Mouse (Mus musculus) heart, postnatal 0 days (tissue): ENCODE results near the gene 1700042G07Rik. TPM values are rescaled to one million over a fixed set of nuclear protein-coding genes. Genes with fewer than 3 reads are reported as not detected.
A peak's percentile ranks its signal among the peaks of the same experiment; 100 is the strongest.

ENCODE experiments used
- ATAC-seq: fragments of 200-750 bp; cut with Nextera tagmentation; 2 replicates; pipeline ENCODE4 v1.8.0; 2017; ENCODE audit warnings: low read depth, moderate number of reproducible peaks, moderate library complexity; ENCODE audit not compliant: insufficient read depth
- DNase-seq: peaks from one replicate; pipeline ENCODE4 v3.0.0-alpha.2; 2016; ENCODE audit warnings: low spot score
- H3K27ac ChIP-seq: fragments of 300-500 bp; sonication (generic); 2 replicates; pipeline ENCODE4 v1.5.1; 2014; ENCODE audit warnings: low read depth, mild to moderate bottlenecking
- H3K27me3 ChIP-seq: fragments of 300-500 bp; sonication (generic); 2 replicates; pipeline ENCODE4 v1.6.1; 2014; ENCODE audit warnings: low read length, mixed read lengths; ENCODE audit not compliant: control insufficient read depth, insufficient read depth
- H3K36me3 ChIP-seq: fragments of 300-500 bp; sonication (generic); replicated peaks from 2 replicates; pipeline ENCODE4 v1.6.1; 2014; ENCODE audit warnings: low read length, mixed read lengths; ENCODE audit not compliant: control insufficient read depth, insufficient read depth
- H3K4me1 ChIP-seq: fragments of 300-500 bp; sonication (generic); 2 replicates; pipeline ENCODE4 v1.6.1; 2014; ENCODE audit warnings: antibody characterized with exemption; ENCODE audit not compliant: control insufficient read depth, insufficient read depth
- H3K4me2 ChIP-seq: fragments of 300-500 bp; sonication (generic); 2 replicates; pipeline ENCODE4 v1.6.1; 2014; ENCODE audit warnings: low read depth, mild to moderate bottlenecking, low read length, moderate library complexity
- H3K4me3 ChIP-seq: fragments of 300-500 bp; sonication (generic); 2 replicates; pipeline ENCODE4 v1.5.1; 2014; ENCODE audit warnings: low read depth, low read length
- H3K9ac ChIP-seq: fragments of 300-500 bp; sonication (generic); replicated peaks from 2 replicates; pipeline ENCODE4 v1.6.1; 2014; ENCODE audit warnings: low read depth, low read length, mixed read lengths
- H3K9me3 ChIP-seq: fragments of 300-500 bp; sonication (generic); replicated peaks from 2 replicates; pipeline ENCODE4 v1.6.1; 2016; ENCODE audit warnings: low read length; ENCODE audit not compliant: control insufficient read depth
- CTCF ChIP-seq: IDR thresholded peaks from 2 replicates; pipeline ENCODE4 v1.5.1; 2016; ENCODE audit warnings: antibody characterized with exemption, control low read depth, low read depth
- EP300 ChIP-seq: IDR thresholded peaks from 2 replicates; pipeline ENCODE4 v1.6.1; 2016; ENCODE audit warnings: antibody characterized with exemption, low read depth
- WGBS: fragments of 180-500 bp; shearing (Covaris S2); extraction: QIAGEN DNeasy Blood & Tissue Kit; methylation state at CpG from one replicate; pipeline ENCODE4 v1.1.7; 2014; 5-methylcytosine and 5-hydroxymethylcytosine counted together
- polyA plus RNA-seq: library from polyadenylated mRNA; unstranded; fragments of >200 nt; fragmentation: Nextera tagmentation; extraction: Ambion mirVana; gene quantifications from 2 replicates; pipeline ENCODE4 v1.2.1, GENCODE M21; 2015
- total RNA-seq: library from RNA; depleted of rRNA; stranded (reverse); fragments of >200 nt; gene quantifications from 2 replicates; pipeline ENCODE4 v1.2.3, GENCODE M21; 2014; ENCODE audit warnings: low replicate concordance

The 1700042G07Rik gene
- total and polyA plus RNA-seq, 2 experiments from 2014 or later, result not detected

- Histone ChIP-seq H3K4me2 (no peak overlapping the region), H3K9me3 (no peaks in the 10 kb centered on the region), H3K9ac (no peak overlapping the region), H3K4me1 (no peaks in the 10 kb centered on the region), H3K4me3 (no peak overlapping the region), H3K36me3 (no peaks in the 10 kb centered on the region), H3K27me3 (no peaks in the 10 kb centered on the region), H3K27ac (no peak overlapping the region)
- 35% methylated on average over 2 of the region's 2 CpGs for WGBS
- peak; percentile 75 for DNase-seq
- no peak for ATAC-seq
- TF ChIP-seq EP300, result no peak
- TF ChIP-seq CTCF, result peak; percentile 88
Observed at GRCm38 (mm10) chr4:116134990-116135389, 38.2 kb upstream of the 1700042G07Rik start.

- ATAC-seq (no peak), DNase-seq (no peak)
- H3K27ac ChIP-seq, result no peak overlapping the region
- no peaks in the 10 kb centered on the region for H3K4me1 ChIP-seq
- TF ChIP-seq EP300 (no peak), CTCF (no peak)
- H3K36me3 ChIP-seq, result no peaks in the 10 kb centered on the region
- no peaks in the 10 kb centered on the region for H3K27me3 ChIP-seq
- WGBS, result 39% methylated on average over 13 of the region's 13 CpGs
- no peak overlapping the region for H3K4me3 ChIP-seq
- H3K4me2 ChIP-seq, result no peak overlapping the region
- no peaks in the 10 kb centered on the region for H3K9me3 ChIP-seq
- H3K9ac ChIP-seq, result no peak overlapping the region
Observed at GRCm38 (mm10) chr4:116137421-116137996, 35.7 kb upstream of the 1700042G07Rik start.

- no peak for ATAC-seq
- H3K4me2 ChIP-seq, result no peak overlapping the region
- no peak overlapping the region for H3K9ac ChIP-seq
- WGBS, result 72% methylated on average over 7 of the region's 7 CpGs
- H3K4me1 ChIP-seq, result peaks cover 18% of the 10 kb centered on the region; the same call in 1 of the 2 replicates
- no peak overlapping the region for H3K4me3 ChIP-seq
- no peak for TF ChIP-seq CTCF
- TF ChIP-seq EP300, result no peak
- no peaks in the 10 kb centered on the region for H3K9me3 ChIP-seq
- no peak overlapping the region for H3K27ac ChIP-seq
- 0 out of 2 replicates have a peak, but pooled peaks cover 2% of the 10 kb centered on the region for H3K27me3 ChIP-seq
- DNase-seq, result no peak
- no peaks in the 10 kb centered on the region for H3K36me3 ChIP-seq
Observed at GRCm38 (mm10) chr4:116140801-116141574, 32.2 kb upstream of the 1700042G07Rik start.

GRCm38 (mm10) chr4:116141736-116142135 lies 31.4 kb upstream of the 1700042G07Rik start:
- H3K9ac ChIP-seq, result no peak overlapping the region
- H3K27ac ChIP-seq, result no peak overlapping the region
- H3K4me1 ChIP-seq, result peaks cover 18% of the 10 kb centered on the region; the same call in 1 of the 2 replicates
- H3K9me3 ChIP-seq, result no peaks in the 10 kb centered on the region
- H3K27me3 ChIP-seq, result 0 out of 2 replicates have a peak, but pooled peaks cover 2% of the 10 kb centered on the region
- H3K4me3 ChIP-seq, result no peak overlapping the region
- TF ChIP-seq EP300 (no peak), CTCF (no peak)
- WGBS, result 82% methylated on average over 1 of the region's 1 CpGs
- H3K36me3 ChIP-seq, result no peaks in the 10 kb centered on the region
- H3K4me2 ChIP-seq, result no peak overlapping the region
- DNase-seq, result no peak
- no peak for ATAC-seq

GRCm38 (mm10) chr4:116142269-116142668 lies 30.9 kb upstream of the 1700042G07Rik start:
- Histone ChIP-seq H3K9me3 (no peaks in the 10 kb centered on the region), H3K4me3 (no peak overlapping the region), H3K36me3 (no peaks in the 10 kb centered on the region), H3K9ac (no peak overlapping the region), H3K27me3 (0 out of 2 replicates have a peak, but pooled peaks cover 2% of the 10 kb centered on the region), H3K4me1 (peaks cover 18% of the 10 kb centered on the region; the same call in 1 of the 2 replicates), H3K27ac (no peak overlapping the region), H3K4me2 (no peak overlapping the region)
- TF ChIP-seq CTCF (no peak), EP300 (no peak)
- 85% methylated on average over 7 of the region's 7 CpGs for WGBS
- DNase-seq, result no peak
- ATAC-seq, result no peak
